Mouse (Mus musculus): ENCODE data around the gene Efcab6.

- no peak for TF ChIP-seq GATA1 (IDR thresholded peaks at IDR 0.05; ENCODE audit: low read length)
- no peak for TF ChIP-seq TAL1 (IDR thresholded peaks at IDR 0.05; ENCODE audit: low read length)
These were observed 11.3 kb downstream of the Efcab6 start for GRCm38 (mm10) chr15:84053859-84054258.

Data from erythroblast, embryonic 14.5 days (primary cell).